Mouse (Mus musculus) heart, postnatal 0 days (tissue): ENCODE results near the gene Prkn. TPM values are rescaled to one million over a fixed set of nuclear protein-coding genes. Genes with fewer than 3 reads are reported as not detected.

Experiments
- ATAC-seq: fragments of 200-750 bp; cut with Nextera tagmentation; 2 replicates; pipeline ENCODE4 v1.8.0; 2017; ENCODE audit warnings: low read depth, moderate number of reproducible peaks, moderate library complexity; ENCODE audit not compliant: insufficient read depth
- DNase-seq: peaks from one replicate; pipeline ENCODE4 v3.0.0-alpha.2; 2016; ENCODE audit warnings: low spot score
- H3K27ac ChIP-seq: fragments of 300-500 bp; sonication (generic); 2 replicates; pipeline ENCODE4 v1.5.1; 2014; ENCODE audit warnings: low read depth, mild to moderate bottlenecking
- H3K27me3 ChIP-seq: fragments of 300-500 bp; sonication (generic); 2 replicates; pipeline ENCODE4 v1.6.1; 2014; ENCODE audit warnings: low read length, mixed read lengths; ENCODE audit not compliant: control insufficient read depth, insufficient read depth
- H3K36me3 ChIP-seq: fragments of 300-500 bp; sonication (generic); replicated peaks from 2 replicates; pipeline ENCODE4 v1.6.1; 2014; ENCODE audit warnings: low read length, mixed read lengths; ENCODE audit not compliant: control insufficient read depth, insufficient read depth
- H3K4me1 ChIP-seq: fragments of 300-500 bp; sonication (generic); 2 replicates; pipeline ENCODE4 v1.6.1; 2014; ENCODE audit warnings: antibody characterized with exemption; ENCODE audit not compliant: control insufficient read depth, insufficient read depth
- H3K4me2 ChIP-seq: fragments of 300-500 bp; sonication (generic); 2 replicates; pipeline ENCODE4 v1.6.1; 2014; ENCODE audit warnings: low read depth, mild to moderate bottlenecking, low read length, moderate library complexity
- H3K4me3 ChIP-seq: fragments of 300-500 bp; sonication (generic); 2 replicates; pipeline ENCODE4 v1.5.1; 2014; ENCODE audit warnings: low read depth, low read length
- H3K9ac ChIP-seq: fragments of 300-500 bp; sonication (generic); replicated peaks from 2 replicates; pipeline ENCODE4 v1.6.1; 2014; ENCODE audit warnings: low read depth, low read length, mixed read lengths
- H3K9me3 ChIP-seq: fragments of 300-500 bp; sonication (generic); replicated peaks from 2 replicates; pipeline ENCODE4 v1.6.1; 2016; ENCODE audit warnings: low read length; ENCODE audit not compliant: control insufficient read depth
- CTCF ChIP-seq: IDR thresholded peaks from 2 replicates; pipeline ENCODE4 v1.5.1; 2016; ENCODE audit warnings: antibody characterized with exemption, control low read depth, low read depth
- EP300 ChIP-seq: IDR thresholded peaks from 2 replicates; pipeline ENCODE4 v1.6.1; 2016; ENCODE audit warnings: antibody characterized with exemption, low read depth
- WGBS: fragments of 180-500 bp; shearing (Covaris S2); extraction: QIAGEN DNeasy Blood & Tissue Kit; methylation state at CpG from one replicate; pipeline ENCODE4 v1.1.7; 2014; 5-methylcytosine and 5-hydroxymethylcytosine counted together
- polyA plus RNA-seq: library from polyadenylated mRNA; unstranded; fragments of >200 nt; fragmentation: Nextera tagmentation; extraction: Ambion mirVana; gene quantifications from 2 replicates; pipeline ENCODE4 v1.2.1, GENCODE M21; 2015
- total RNA-seq: library from RNA; depleted of rRNA; stranded (reverse); fragments of >200 nt; gene quantifications from 2 replicates; pipeline ENCODE4 v1.2.3, GENCODE M21; 2014; ENCODE audit warnings: low replicate concordance

Prkn gene
- total and polyA plus RNA-seq, 2 experiments from 2014 or later, result 4.5 to 14.2 TPM

GRCm38 (mm10) chr17:11383364-11383962, 543.3 kb downstream of the Prkn start:
- Histone ChIP-seq H3K9me3 (no peaks in the 10 kb centered on the region), H3K36me3 (no peaks in the 10 kb centered on the region), H3K27ac (no peak overlapping the region), H3K4me1 (no peaks in the 10 kb centered on the region), H3K4me3 (no peak overlapping the region), H3K9ac (no peak overlapping the region), H3K4me2 (no peak overlapping the region), H3K27me3 (no peaks in the 10 kb centered on the region)
- no peak for TF ChIP-seq CTCF
- no peak for TF ChIP-seq EP300
- no peak for DNase-seq
- 68% methylated on average over 8 of the region's 8 CpGs for WGBS
- no peak for ATAC-seq

DNA sequence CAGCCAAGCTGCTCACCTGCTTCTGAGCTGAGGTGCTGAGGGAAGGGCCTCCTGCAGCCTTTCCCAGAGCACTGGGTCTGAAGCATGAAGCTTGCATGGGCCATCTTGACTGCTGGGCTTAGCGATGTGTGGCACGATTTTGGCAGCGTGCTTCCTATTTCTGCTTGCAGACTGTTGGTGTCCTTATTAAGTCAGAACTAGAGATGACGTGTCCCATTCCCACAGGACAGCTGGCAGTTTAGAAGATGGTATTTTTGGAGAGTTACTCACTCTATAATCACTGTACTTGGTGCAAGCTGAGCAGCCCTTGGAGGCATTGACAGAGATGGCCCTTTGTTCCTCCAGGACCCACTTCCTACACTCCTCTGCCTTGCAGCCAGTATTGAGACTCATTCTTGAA, 545.1 kb downstream of the Prkn start:
- no peak overlapping the region for H3K4me2 ChIP-seq
- ATAC-seq (peak; percentile 14; the same call in 1 of the 2 replicates), DNase-seq (peak; percentile 18)
- H3K36me3 ChIP-seq, result no peaks in the 10 kb centered on the region
- no peaks in the 10 kb centered on the region for H3K27me3 ChIP-seq
- no peaks in the 10 kb centered on the region for H3K9me3 ChIP-seq
- WGBS, result 66% methylated on average over 4 of the region's 4 CpGs
- H3K4me3 ChIP-seq, result no peak overlapping the region
- TF ChIP-seq CTCF (no peak), EP300 (no peak)
- H3K4me1 ChIP-seq, result no peaks in the 10 kb centered on the region
- no peak overlapping the region for H3K27ac ChIP-seq
- no peak overlapping the region for H3K9ac ChIP-seq

GRCm38 (mm10) chr17:11392622-11393294, 552.6 kb downstream of the Prkn start:
- Histone ChIP-seq H3K9ac (no peak overlapping the region), H3K36me3 (no peaks in the 10 kb centered on the region), H3K4me2 (no peak overlapping the region), H3K27me3 (no peaks in the 10 kb centered on the region), H3K4me1 (no peaks in the 10 kb centered on the region; the same call in 1 of the 2 replicates), H3K27ac (no peak overlapping the region), H3K4me3 (no peak overlapping the region), H3K9me3 (no peaks in the 10 kb centered on the region)
- ATAC-seq, result no peak
- 60% methylated on average over 11 of the region's 11 CpGs for WGBS
- DNase-seq, result no peak
- no peak for TF ChIP-seq EP300
- TF ChIP-seq CTCF, result no peak

DNA sequence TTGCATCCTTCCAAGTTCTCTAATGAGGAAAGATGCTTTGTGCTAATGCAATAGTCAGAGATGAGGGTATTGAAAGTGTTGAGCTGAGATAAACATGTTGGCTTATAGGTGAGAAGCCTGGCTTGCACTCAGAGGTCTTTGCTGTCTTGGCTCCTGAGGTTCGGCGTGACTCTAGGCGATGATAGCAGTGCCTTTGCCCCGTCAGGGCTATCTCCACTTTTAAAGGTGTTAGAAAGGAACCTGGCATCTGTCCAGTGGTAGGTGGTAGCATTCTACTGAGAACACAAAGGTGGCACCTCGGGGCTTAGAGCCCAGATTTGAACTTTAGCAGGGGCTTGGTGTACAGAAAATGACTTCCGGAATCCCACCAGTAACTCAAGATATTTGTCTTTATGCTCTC, 554.4 kb downstream of the Prkn start:
- no peak overlapping the region for H3K9ac ChIP-seq
- no peaks in the 10 kb centered on the region; the same call in 1 of the 2 replicates for H3K4me1 ChIP-seq
- no peaks in the 10 kb centered on the region for H3K9me3 ChIP-seq
- WGBS, result 44% methylated on average over 6 of the region's 6 CpGs
- H3K27me3 ChIP-seq, result no peaks in the 10 kb centered on the region
- no peak overlapping the region for H3K4me3 ChIP-seq
- no peak overlapping the region for H3K4me2 ChIP-seq
- H3K36me3 ChIP-seq, result no peaks in the 10 kb centered on the region
- TF ChIP-seq EP300, result no peak
- no peak for TF ChIP-seq CTCF
- DNase-seq (no peak), ATAC-seq (no peak; the same call in 1 of the 2 replicates)
- no peak overlapping the region for H3K27ac ChIP-seq

DNA sequence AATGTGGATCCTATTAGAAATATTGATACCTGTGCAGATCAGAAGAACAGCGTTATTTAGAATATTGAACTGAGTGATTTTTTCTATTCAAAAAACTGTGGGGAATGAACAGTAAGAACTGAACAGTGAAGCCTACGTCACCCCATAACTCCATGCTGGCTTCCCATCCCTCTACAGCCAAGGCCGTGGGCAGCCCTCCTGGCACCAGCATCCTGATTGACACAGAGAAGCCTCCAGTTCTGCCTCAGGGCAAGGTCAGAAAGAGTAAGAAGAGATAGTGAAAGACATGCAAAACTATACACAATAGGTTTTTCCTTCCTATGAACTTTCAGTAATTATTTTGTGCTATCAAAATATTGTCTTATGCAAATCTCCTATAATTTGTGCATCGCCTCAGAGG, 557.5 kb downstream of the Prkn start:
- no peaks in the 10 kb centered on the region for H3K36me3 ChIP-seq
- no peak overlapping the region for H3K4me3 ChIP-seq
- no peak overlapping the region for H3K9ac ChIP-seq
- 88% methylated on average over 4 of the region's 4 CpGs for WGBS
- H3K27me3 ChIP-seq, result no peaks in the 10 kb centered on the region
- H3K4me2 ChIP-seq, result no peak overlapping the region
- ATAC-seq (no peak), DNase-seq (no peak)
- H3K4me1 ChIP-seq, result no peaks in the 10 kb centered on the region; the same call in 1 of the 2 replicates
- no peaks in the 10 kb centered on the region for H3K9me3 ChIP-seq
- no peak overlapping the region for H3K27ac ChIP-seq
- no peak for TF ChIP-seq EP300
- no peak for TF ChIP-seq CTCF
